Mouse (Mus musculus): ENCODE results near the gene Rnf40.

- TF ChIP-seq CTCF (IDR thresholded peaks at IDR 0.05; ENCODE audit: low read depth, low read length) (no peak), POLR2A (IDR thresholded peaks at IDR 0.05; ENCODE audit: insufficient read depth, low read length) (no peak)
These were observed 60.6 kb downstream of the Rnf40 start for GRCm38 (mm10) chr7:127649206-127649605.
